Mouse (Mus musculus) forebrain, embryonic 14.5 days (tissue): ENCODE data around the gene Gbp8. TPM values are rescaled to one million over a fixed set of nuclear protein-coding genes. Genes with fewer than 3 reads are reported as not detected.
"Not testable (repeated sequence)": the region's sequence is repeated elsewhere in the genome, so short reads cannot be mapped to it uniquely, and the experiment has no call there.

Source experiments
- ATAC-seq: fragments of 200-750 bp; cut with Nextera tagmentation; 2 replicates; pipeline ENCODE4 v1.8.0; 2017; ENCODE audit warnings: mild to moderate bottlenecking, moderate library complexity
- DNase-seq: peaks from one replicate; pipeline ENCODE4 v3.0.0-alpha.2; 2015; ENCODE audit warnings: low spot score
- H3K27ac ChIP-seq: fragments of 300-500 bp; sonication (generic); 2 replicates; pipeline ENCODE4 v1.5.1; 2014; ENCODE audit warnings: low read depth, mild to moderate bottlenecking, control low read depth, low read length, moderate library complexity
- H3K27me3 ChIP-seq: fragments of 300-500 bp; sonication (generic); replicated peaks from 2 replicates; pipeline ENCODE4 v1.6.1; 2014; ENCODE audit warnings: low read length, control low read depth, mixed read lengths; ENCODE audit not compliant: control insufficient read depth, insufficient read depth
- H3K36me3 ChIP-seq: fragments of 300-500 bp; sonication (generic); 2 replicates; pipeline ENCODE4 v1.6.1; 2014; ENCODE audit warnings: low read length, control low read depth; ENCODE audit not compliant: control insufficient read depth, insufficient read depth
- H3K4me1 ChIP-seq: fragments of 300-500 bp; sonication (generic); 2 replicates; pipeline ENCODE4 v1.6.1; 2014; ENCODE audit warnings: antibody characterized with exemption, low read length, control low read depth; ENCODE audit not compliant: control insufficient read depth, insufficient read depth
- H3K4me2 ChIP-seq: fragments of 300-500 bp; sonication (generic); 2 replicates; pipeline ENCODE4 v1.6.1; 2014; ENCODE audit warnings: mild to moderate bottlenecking, control low read depth, low read length
- H3K4me3 ChIP-seq: fragments of 300-500 bp; sonication (generic); 2 replicates; pipeline ENCODE4 v1.5.1; 2014; ENCODE audit warnings: low read depth, low read length, control low read depth
- H3K9ac ChIP-seq: fragments of 300-500 bp; sonication (generic); 2 replicates; pipeline ENCODE4 v1.6.1; 2014; ENCODE audit warnings: mild to moderate bottlenecking, low read length, control low read depth, moderate library complexity
- H3K9me3 ChIP-seq: fragments of 300-500 bp; sonication (generic); replicated peaks from 2 replicates; pipeline ENCODE4 v1.6.1; 2016; ENCODE audit warnings: low read length, control low read depth, mixed read lengths; ENCODE audit not compliant: control insufficient read depth
- whole genome bisulfite sequencing: fragments of 180-500 bp; shearing (Covaris S2); extraction: QIAGEN DNeasy Blood & Tissue Kit; methylation state at CpG from one replicate; pipeline ENCODE4 v1.1.7; 2014; 5-methylcytosine and 5-hydroxymethylcytosine counted together
- polyA plus RNA-seq: library from polyadenylated mRNA; unstranded; fragments of >200 nt; fragmentation: Nextera tagmentation; extraction: Ambion mirVana; gene quantifications from 2 replicates; pipeline ENCODE4 v1.2.1, GENCODE M21; 2014

Gene Gbp8
- polyA plus RNA-seq, 1 experiment from 2014 or later: 0.58 TPM

DNA sequence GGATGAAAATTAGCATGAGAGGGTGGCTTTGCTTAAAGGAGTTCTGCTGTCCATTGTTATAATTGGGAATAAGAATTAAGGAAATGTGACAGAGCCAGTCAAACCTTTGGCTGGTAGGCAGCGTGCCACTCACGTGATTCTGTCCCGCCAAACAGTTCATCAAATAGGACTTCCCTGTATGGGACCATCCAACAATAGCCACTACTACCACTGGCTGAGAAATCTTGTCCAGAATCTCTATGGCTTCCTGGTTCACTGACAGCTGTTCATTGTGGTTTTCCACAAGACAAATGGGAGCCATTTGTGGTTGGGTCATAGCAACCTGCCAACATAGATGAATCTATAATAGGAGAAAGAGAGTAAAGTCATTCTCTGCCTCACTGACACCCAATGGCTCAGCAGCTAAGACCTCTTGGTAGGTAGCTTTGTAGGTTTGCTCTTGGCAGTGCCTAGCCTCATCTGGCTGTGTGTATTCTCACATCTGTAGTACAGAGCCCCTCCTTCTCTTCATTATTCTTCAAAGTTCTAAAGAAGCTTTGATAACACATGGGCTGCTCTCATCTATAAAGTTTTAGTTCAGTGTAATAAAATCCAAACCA lies 2.5 kb downstream of the Gbp8 start:
- ATAC-seq, H3K4me1 ChIP-seq, H3K27me3 ChIP-seq, H3K9me3 ChIP-seq, H3K36me3 ChIP-seq, H3K4me2 ChIP-seq, H3K27ac ChIP-seq, H3K9ac ChIP-seq, H3K4me3 ChIP-seq, DNase-seq: not testable (repeated sequence)
- WGBS: 54% methylated on average over 3 of the region's 3 CpGs

DNA sequence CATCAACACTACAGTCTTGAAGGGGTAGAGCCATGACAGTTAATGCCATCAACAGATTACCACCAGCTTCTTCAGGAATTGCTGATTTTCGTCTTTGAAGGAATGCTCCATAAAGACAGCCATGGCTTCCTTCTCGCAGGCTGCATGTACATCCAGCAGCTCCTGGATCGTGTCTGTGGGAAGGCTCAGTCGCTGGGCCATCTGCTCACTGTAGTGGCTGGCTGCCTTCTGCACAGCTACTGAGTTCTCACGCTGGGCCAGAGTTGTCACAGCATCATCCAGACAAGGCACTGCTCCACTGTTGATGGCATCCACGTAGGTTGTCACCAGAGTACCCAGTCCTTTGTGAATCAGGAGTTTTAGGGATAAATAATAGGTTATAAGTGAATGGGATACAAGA lies 17.6 kb downstream of the Gbp8 start:
- not testable (repeated sequence) for H3K4me1 ChIP-seq, DNase-seq, ATAC-seq, H3K9ac ChIP-seq, H3K9me3 ChIP-seq, H3K4me3 ChIP-seq, H3K36me3 ChIP-seq, H3K27me3 ChIP-seq, H3K4me2 ChIP-seq, H3K27ac ChIP-seq
- WGBS: 81% methylated on average over 6 of the region's 6 CpGs

DNA sequence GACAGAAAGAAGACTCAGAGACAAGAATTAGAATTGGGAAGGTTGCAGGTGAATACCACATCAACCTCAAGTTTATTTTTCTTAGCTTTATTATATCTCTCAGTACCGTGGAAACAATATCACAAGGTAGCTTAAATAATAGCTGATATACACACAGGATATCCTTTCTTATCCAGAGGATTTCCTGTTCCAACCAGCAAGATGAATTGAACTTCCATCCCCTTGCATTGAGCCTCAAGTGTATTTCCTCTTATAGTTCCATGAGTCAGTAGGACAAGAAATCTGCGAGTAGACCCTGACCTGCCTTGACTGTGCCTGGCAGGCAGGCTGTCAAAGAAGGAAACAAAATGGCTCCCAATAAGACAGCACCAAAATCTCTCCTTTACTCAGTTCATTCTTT lies 23.6 kb downstream of the Gbp8 start:
- Histone ChIP-seq H3K4me1 (no peaks in the 10 kb centered on the region), H3K4me3 (no peak overlapping the region), H3K36me3 (no peaks in the 10 kb centered on the region), H3K9me3 (no peaks in the 10 kb centered on the region), H3K27me3 (no peaks in the 10 kb centered on the region), H3K9ac (no peak overlapping the region), H3K4me2 (no peak overlapping the region), H3K27ac (no peak overlapping the region)
- no peak for DNase-seq
- no peak for ATAC-seq
- WGBS: 84% methylated on average over 2 of the region's 2 CpGs

DNA sequence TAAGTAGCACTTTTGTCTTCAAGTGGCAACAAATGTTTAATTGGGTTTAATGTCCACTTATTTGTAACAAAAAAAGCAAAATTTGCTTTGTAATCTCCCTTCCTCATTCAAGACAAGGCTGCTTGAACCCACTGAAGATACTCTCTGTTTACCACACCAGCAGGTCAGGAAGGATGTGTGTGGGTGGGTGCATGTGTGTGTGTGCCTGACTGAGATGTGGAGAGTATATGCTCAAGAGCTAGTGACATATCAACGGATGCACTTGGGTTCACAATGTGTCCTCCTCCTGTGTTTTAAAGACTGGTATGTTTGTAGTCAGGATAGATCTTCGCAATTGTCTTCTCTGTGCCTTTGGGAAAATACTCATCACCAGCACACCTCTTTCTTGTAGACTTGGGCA lies 24.6 kb downstream of the Gbp8 start:
- DNase-seq (no peak), ATAC-seq (no peak)
- H3K4me2 ChIP-seq: no peak overlapping the region
- H3K27ac ChIP-seq: no peak overlapping the region
- no peak overlapping the region for H3K4me3 ChIP-seq
- H3K4me1 ChIP-seq: no peaks in the 10 kb centered on the region
- no peaks in the 10 kb centered on the region for H3K9me3 ChIP-seq
- 95% methylated on average over 2 of the region's 2 CpGs for WGBS
- H3K9ac ChIP-seq: no peak overlapping the region
- no peaks in the 10 kb centered on the region for H3K36me3 ChIP-seq
- H3K27me3 ChIP-seq: no peaks in the 10 kb centered on the region

DNA sequence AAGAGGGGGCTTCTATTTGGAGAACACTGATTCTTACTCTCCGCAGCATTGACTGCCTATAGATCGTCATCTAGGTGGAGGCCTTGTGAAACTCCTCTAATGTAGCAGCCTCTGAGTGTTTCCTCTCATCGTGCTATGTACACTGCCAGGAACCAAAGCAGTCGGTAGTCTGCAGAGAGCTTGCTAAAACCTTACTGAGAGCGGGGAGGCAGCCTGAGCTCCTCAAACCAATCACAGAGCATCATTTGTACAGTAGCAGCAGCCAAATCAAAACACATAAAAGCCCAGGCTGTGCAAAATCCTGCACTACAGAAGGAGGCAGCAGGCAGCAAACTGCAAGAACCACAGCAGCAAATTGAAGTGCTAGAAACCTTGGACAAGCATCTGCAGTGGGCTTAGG lies 25.7 kb downstream of the Gbp8 start:
- Histone ChIP-seq H3K9ac (no peak overlapping the region), H3K4me2 (no peak overlapping the region), H3K4me1 (no peaks in the 10 kb centered on the region), H3K4me3 (no peak overlapping the region), H3K36me3 (no peaks in the 10 kb centered on the region), H3K9me3 (no peaks in the 10 kb centered on the region), H3K27me3 (no peaks in the 10 kb centered on the region), H3K27ac (no peak overlapping the region)
- 93% methylated on average over 5 of the region's 5 CpGs for WGBS
- no peak for DNase-seq
- no peak for ATAC-seq

DNA sequence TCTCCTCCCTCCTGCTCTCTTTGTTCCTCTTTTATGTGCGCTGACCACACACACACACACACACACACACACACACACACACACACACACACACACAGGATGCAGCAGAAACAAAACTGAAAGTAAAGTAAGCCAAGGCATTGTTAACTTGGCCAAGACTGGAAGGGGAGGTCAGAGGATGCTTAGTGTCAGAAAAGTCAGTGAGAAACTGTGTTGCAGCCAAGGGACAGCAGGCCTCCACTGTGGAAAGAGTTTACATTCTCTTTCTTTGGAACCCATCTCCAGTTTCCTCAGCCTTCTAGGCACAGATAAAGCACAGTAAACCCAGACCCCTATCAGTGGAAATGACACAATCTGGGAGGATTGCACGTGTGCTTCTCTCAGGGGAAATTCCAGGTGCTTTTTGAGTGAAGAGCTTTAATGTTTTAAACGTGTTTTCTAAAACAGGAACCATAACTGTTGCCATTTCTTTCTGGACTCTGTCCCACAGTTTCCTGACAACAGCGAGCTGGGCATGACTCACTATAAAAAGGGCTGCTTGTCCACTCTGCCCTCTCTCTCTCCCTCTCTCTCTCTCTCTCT lies 29.0 kb downstream of the Gbp8 start:
- 18% methylated on average over 4 of the region's 4 CpGs for WGBS
- not testable (repeated sequence) for ATAC-seq, H3K4me3 ChIP-seq, H3K9ac ChIP-seq, H3K27ac ChIP-seq, DNase-seq, H3K27me3 ChIP-seq, H3K9me3 ChIP-seq, H3K36me3 ChIP-seq, H3K4me1 ChIP-seq, H3K4me2 ChIP-seq

DNA sequence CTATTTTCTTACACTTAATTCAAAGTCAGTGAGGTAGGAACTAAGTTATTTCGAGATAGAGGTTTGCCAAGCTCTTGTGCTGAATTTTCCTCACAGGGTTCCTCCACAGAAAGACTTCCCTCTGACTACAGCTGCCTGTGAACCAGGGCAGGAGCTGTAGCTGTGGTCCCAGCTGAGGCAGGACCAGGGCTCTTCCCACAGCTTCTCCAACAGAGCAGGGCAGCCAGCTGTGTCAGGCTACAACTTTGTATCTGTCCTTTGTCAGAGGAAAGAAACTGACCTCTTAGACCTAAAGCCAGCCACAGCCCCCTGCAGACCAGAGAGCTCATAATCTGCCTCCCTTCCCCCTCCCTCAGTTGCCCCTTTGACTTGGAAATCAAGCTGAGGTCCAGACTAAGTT lies 29.6 kb downstream of the Gbp8 start:
- not testable (repeated sequence) for H3K27ac ChIP-seq, H3K4me2 ChIP-seq, H3K4me1 ChIP-seq, DNase-seq, H3K36me3 ChIP-seq, H3K4me3 ChIP-seq, H3K9ac ChIP-seq, H3K27me3 ChIP-seq, ATAC-seq, H3K9me3 ChIP-seq
- 31% methylated on average over 1 of the region's 1 CpGs for WGBS

DNA sequence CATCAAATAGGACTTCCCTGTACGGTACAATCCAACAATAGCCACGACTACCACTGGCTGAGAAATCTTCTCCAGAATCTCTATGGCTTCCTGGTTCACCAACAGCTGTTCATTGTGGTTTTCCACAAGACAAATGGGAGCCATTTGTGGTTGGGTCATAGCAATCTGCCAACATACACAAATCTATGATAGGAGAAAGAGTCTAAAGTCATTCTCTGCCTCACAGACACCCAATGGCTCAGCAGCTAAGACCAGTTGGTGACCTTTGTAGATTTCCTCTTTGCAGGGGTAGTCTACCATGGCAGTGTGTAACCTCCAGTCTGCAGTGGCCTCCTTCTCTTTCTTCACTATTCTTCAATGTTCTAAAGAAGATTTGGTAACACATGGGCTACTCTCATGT lies 33.7 kb downstream of the Gbp8 start:
- H3K4me2 ChIP-seq, H3K4me3 ChIP-seq, H3K27ac ChIP-seq, H3K27me3 ChIP-seq, ATAC-seq, H3K36me3 ChIP-seq, H3K9ac ChIP-seq, H3K4me1 ChIP-seq, DNase-seq, H3K9me3 ChIP-seq: not testable (repeated sequence)
- WGBS: 67% methylated on average over 2 of the region's 2 CpGs

DNA sequence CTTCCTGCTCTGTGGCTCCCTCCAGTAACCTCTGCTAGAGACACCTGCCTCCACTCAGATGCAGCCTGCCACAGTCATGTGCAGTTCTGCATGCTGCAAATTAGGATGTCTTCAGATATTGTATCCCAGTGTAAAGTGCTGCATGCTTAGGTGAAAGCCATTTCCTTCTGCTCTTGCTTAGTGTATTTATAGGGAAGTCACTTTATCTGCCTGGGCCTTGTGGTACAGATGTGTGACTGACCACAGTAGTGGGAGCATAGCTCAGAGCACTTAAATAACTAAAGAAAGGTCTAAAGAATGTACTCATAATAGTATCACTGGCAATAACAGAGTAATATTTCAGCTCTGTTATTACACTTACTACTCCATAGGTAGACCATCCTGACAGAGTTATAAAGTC lies 57.4 kb downstream of the Gbp8 start:
- no peaks in the 10 kb centered on the region for H3K4me1 ChIP-seq
- no peaks in the 10 kb centered on the region for H3K27me3 ChIP-seq
- no peak overlapping the region for H3K27ac ChIP-seq
- no peak overlapping the region for H3K4me3 ChIP-seq
- peaks cover 3% of the 10 kb centered on the region; the same call in 1 of the 2 replicates for H3K9me3 ChIP-seq
- DNase-seq (no peak), ATAC-seq (no peak)
- no peak overlapping the region for H3K4me2 ChIP-seq
- no peak overlapping the region for H3K9ac ChIP-seq
- no peaks in the 10 kb centered on the region for H3K36me3 ChIP-seq
